Mouse (Mus musculus): ENCODE measurements around the gene Scmh1.

DNA sequence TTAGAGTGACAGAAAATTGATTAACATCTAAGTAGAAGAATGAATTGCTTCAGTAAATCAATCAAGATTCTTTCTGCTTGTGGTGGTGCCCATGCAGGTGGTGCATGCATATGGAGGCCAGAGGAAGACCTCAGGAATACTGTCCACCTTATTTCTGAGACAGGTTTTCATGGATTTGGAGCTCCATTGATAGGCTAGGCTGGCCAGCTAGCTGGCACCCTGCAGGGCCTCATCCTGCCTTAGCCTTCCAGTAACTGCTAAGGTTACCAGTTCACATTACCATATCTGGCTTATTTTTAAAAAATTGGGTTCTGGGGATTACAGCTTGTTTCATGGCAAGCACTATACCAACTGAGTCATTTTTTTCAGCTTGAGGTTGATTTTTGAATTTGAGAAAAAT lies 15.1 kb downstream of the Scmh1 start:
- TF ChIP-seq CTCF (IDR thresholded peaks at IDR 0.05; ENCODE audit: low read depth): no peak
- no peak for TF ChIP-seq EP300 (IDR thresholded peaks at IDR 0.05; ENCODE audit: low read depth)
